Mouse (Mus musculus) urinary bladder, adult 18-20 months (tissue): ENCODE measurements at regions not wholly inside any gene's neighbourhood (a gene's known extent, or its start where the extent isn't known, plus 50 kb on each side); places are given as distances from the start of the nearest gene placed in this dataset.

Experiments used
- DNase-seq, 2 experiments: peaks; one replicate each; pipeline ENCODE4 v3.0.0; 2022; ENCODE audit warnings: low spot score in 2 of 2, mixed read lengths in 2 of 2

- no peak for DNase-seq
Measured at GRCm38 (mm10) chr1:61316736-61317135, 321.9 kb upstream of the Pard3b start.

- DNase-seq: no peak
Measured at GRCm38 (mm10) chr1:61318042-61318441, 320.6 kb upstream of the Pard3b start.

DNA sequence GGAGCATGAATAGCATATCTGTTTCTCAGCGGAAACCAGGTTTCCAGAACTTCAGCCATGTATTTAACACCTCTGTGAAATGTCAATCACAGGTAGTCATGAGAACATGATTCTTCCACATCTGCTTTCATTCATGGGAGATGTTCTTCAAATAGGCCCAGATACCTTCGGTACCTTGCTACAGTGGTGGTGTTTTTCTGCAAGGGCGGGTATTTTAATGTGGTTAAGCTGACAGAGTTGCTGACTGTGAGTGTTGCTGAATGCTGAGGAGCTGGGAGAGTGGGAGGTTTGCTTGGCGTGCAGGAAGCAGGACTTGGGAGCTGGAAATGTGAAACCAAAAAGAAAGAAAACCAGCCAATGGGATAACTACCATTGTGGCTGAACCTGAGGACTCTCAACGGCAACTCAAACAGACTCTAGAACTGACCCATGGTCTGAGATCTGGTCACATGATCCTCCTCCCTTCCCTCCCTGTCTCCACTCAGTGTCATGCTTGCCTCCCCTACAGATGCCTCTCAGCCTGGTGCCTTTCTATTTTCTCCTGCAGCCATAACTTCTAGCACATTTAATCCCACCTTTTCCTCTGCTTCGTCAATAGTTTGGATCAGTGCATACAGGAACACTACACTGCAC is 317.0 kb upstream of the Pard3b start:
- no peak for DNase-seq

GRCm38 (mm10) chr1:61331456-61331855 is 307.2 kb upstream of the Pard3b start:
- no peak for DNase-seq

DNA sequence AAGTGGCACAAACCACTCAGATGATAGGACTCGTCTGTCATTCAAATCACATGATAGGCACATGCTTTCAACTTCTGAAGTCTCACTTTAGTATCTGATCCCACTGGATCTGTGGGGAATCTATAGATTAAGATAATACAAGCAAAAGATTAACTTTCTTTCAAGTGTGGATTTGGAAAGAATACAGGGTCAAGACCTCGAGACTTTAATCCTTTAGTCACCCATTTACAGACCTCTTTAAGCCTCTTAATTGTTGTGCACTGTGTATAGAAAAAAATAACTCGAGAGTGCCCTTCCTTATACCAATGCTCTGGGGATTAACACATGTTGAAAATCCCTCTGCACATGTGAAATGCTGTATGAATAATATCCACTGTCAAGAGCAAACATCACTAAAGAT is 306.7 kb upstream of the Pard3b start:
- no peak for DNase-seq

DNA sequence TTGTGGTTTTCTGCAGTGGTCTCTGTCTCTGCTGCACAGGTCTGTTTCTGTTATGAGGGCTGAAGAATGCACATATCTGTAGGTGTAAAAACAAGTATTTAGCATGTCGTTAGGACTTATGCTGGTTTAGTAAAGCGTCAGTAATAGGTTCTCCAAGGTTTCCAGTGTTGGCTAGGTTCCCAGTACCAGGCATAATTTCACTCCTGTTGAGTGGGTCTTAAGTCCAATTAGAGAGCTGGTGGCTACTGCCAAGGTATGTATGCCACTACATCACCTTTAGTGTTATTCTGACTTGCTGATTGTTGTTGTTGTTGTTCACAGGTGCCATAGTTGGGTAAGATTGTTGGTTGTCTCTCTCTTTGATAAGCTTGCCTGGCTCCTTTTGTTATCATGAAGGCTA is 302.3 kb upstream of the Pard3b start:
- DNase-seq: no peak

DNA sequence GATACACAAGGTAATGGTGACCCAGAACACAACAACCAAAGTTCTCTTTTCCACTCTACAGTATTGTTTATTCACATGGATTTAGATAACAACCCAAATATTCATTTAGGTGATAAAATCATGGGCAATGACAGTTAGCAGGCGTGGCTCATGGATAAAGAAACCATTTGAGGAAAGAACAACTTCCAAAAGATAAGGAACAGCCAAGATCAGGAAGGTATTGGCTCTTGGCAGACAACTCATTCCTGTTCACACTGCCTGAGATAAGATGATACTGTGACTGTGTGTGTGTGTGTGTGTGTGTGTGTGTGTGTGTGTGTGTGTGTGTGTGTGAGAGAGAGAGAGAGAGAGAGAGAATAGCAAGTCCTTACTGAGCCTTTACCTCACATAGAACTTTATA is 285.7 kb upstream of the Pard3b start:
- peak in 1 of 2 experiments; percentile 13 for DNase-seq

DNA sequence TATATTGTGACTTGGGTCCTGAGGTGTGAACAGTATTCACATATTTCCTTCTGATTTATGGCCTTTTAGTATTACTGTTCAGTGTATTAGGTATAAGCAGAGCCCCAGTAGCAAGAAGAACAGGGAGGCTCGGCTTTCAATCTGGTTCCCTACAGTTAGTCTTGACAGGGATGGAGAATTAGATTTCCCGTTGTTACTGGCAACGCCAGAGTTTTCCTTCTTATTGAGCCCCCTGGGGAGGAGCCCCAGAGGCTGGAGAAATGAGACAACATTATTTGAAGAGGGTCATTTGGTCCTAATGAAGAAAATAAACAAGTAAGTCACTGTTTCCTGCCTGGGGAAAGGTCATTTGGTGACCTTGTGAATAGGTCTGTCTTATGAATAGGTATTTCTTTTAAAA is 285.1 kb upstream of the Pard3b start:
- DNase-seq: no peak

DNA sequence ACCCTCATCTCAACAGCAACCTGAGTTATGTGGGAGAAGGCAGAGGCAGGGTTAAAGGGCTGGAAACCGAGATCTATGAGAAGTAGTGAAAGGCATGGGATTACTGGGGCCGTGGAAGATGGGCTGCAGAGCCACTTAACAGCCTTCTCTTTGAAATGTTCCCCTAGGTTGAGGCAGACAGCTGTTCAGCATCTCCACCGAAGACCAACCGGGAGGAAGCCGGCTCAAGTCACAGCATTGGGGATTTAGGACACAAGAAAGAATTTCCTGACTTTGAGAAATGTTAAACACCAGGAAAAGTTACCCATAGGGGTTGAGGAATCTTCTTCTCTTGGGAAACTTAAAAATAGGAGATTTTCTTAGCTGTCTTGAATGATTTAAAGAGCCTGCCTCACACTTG is 283.4 kb upstream of the Pard3b start:
- peak in 1 of 2 experiments; percentile 8 for DNase-seq

GRCm38 (mm10) chr1:61359011-61359930 is 279.4 kb upstream of the Pard3b start:
- DNase-seq: no peak

DNA sequence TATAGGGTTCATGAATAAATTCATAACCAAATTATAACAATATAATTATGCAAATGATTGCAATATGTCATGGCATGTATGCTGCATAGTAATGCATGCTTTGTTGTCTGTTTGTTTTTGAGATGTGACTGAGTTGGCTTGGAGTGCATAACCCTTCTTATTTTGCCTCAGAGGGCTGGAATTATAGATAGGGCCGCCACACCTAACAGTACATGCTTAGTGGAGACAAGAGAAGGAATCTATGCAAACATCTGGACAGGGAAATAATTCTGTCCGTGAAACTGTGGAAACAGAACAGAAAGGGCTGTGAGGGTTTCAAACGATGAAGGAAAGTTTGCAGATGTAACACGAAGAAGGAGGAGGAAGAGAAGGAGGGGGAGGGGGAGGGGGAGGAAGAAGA is 266.0 kb upstream of the Pard3b start:
- no peak for DNase-seq

DNA sequence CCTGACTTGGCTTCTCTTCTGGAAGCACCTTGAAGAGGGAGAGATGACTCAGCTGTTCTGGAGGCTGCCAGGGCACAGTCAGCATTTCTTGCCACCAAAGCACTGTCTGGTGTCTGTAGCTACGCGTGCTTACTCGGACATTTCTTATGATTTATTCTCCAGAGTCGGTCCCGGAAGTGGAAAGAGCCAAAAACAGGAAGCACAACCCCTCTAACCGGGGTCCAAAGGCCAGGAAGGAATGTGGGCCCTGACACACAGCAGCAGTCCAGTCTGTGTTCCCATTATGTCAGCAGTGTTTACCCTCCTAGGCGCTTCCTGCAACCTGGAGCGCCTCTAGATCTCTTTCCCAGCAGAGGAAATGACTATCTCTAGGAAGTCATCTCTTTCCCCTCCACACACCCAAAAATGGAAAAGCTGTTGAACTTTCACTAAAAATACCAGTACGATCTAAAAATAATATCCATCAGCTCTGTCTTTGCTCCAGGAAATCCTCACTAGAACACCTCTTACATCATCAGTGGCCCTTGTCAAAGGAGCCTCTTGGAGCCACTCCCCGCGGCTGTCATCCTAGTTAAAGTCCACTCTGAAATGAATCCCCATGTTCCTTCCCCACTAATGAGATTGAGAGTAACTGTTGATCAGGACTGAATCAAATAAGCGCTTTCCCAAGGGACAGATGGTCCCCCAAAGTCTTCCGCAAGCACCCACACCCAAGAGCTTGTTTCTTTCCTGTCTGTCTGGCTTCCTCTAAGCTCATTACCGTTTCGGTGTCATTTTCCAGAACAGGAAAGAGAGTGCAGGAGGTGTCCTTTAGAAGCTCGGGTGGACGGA is 264.7 kb upstream of the Pard3b start:
- DNase-seq: no peak

DNA sequence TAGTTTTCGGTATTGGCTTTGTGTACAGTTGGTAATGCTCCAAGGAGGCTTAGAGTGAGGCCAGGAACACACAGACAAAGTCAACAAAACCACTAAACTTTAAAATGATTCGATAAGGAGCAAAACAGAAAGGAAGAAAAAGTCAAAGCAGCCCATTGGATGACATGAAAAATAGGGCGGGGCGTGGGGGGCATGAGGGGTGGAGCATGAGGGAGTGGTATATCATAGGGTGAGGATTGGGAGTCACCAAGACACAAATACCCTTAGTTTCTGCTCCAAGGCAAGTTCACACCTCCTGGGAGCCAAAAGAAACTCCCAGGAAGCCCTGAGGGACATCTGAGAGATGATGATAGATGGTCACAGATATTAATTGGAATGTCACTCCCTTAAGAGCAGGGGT is 262.2 kb upstream of the Pard3b start:
- DNase-seq: no peak

GRCm38 (mm10) chr1:61377070-61377469 is 261.6 kb upstream of the Pard3b start:
- DNase-seq: peak; percentile 30 to 35

- no peak for DNase-seq
Measured at GRCm38 (mm10) chr1:61378240-61378639, 260.4 kb upstream of the Pard3b start.

DNA sequence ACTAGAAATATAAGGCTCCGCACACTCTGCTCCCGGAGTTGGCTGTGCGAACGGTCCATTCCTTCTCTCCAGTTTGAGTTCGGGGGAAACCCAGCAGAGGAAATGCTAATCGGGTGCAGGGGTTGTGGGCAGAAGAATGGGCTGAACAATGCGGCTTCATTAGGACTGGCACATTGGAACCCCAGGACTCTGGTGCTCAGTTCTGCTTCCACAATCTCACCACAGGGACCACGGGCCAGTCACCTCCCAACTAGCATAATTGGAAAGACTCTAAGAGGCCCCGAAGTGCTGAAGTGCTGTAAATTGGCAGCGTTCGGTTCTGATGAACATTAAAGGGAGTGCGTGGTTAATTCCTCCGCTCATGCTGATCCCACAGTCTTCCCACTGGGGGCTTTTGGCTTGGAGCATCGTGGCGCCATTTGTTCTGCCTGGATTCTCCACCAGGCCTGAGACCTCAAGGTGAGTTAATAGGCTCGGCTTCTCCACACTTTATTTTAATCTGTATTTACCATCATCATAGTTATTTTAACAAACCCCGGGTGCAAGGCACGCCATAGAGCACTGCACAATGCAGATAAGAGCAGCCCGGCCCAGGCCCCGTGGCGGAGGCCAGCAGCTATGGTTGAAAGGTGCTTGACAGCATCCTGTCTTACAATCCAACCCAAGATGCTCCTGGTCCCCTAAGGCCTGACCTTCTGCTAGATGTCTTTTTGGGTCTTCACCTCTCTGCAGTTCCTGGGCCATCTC is 258.7 kb upstream of the Pard3b start:
- no peak for DNase-seq

DNA sequence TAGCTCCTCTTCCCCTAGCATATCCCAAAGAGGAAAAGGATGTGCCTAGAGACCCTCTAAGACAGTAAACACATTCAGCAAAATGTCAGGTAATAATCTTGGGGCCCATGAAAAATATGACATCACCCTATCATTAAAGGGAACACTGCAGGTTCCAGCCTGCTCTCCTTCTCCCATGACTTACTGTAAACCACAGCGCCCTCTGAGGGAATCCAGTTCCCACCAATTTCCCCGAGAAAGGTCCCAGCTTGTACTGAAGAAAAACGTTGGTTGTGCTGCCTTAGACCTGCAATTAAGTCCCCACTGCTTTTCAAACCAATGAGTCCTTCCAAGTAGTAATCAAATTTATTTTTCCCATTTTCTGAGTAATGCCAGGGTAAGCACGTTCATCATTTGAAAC is 251.0 kb upstream of the Pard3b start:
- no peak for DNase-seq

DNA sequence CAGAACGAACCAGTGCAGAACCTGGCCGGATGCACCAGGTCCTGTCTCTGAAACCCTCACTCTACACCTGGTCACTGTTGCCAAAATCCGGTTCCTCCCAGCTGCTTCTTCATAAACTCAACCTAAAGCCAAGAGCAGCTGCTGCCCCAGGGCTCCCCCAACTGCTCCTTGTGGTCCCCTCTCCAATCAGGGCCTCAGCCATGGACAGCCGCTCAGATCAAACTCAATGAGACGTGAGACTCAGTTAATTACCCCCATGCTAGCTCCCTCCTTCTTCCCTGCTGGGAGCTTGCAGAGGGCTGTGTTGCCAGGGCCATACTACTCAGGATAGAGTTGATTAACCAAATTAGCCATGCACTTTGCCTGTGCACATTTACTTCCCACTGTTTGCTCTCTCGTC is 240.8 kb upstream of the Pard3b start:
- no peak for DNase-seq

GRCm38 (mm10) chr1:61402339-61402738 is 236.3 kb upstream of the Pard3b start:
- DNase-seq: no peak

DNA sequence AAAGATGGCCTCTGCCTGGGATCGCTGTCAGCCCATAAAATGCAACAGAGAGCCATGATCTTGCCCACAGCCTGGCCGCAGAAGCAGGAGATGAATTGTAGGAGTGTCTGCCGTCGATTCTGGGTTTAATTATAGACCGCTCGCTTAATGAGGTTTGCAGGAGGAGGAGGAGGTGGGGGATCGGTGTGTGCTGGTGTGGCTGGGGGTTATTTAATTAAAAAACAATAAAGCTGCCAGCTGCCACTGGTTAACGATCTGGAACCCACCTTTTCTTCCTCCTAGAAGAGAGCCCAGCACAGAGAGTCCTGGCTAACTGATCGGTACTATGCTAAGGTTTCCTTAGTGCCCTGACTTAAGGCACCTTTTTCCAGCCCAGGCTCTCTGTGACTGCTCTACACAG is 231.4 kb upstream of the Pard3b start:
- DNase-seq: no peak

DNA sequence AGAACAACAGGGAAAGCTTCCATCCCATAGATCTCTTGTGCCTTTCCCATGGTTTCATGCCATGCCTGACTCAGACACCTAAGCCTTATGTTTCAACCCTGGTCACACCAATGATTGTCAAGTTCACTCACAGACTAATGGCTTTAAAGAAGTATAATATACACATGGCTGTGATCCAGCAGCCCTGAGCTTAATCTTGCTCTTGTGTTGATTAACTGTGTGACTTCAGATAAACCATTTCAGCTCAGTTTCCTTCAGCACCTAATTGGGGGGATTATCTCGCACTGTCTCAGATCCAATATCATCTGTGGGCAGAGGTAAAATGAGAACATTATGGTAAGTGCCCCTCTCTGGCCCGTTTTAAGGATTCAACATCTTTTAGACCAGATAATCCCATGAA is 223.9 kb upstream of the Pard3b start:
- DNase-seq: no peak
